Mouse (Mus musculus) frontal cortex, postnatal 14 days (tissue): ENCODE data around the gene Mad1l1.

Experiments used
- DNase-seq, 2 experiments: peaks; one replicate each; pipeline ENCODE4 v3.0.0; 2022; ENCODE audit warnings: low spot score in 2 of 2

Gene Mad1l1

GRCm38 (mm10) chr5:140258633-140259032 is 62.7 kb downstream of the Mad1l1 start:
- no peak for DNase-seq

GRCm38 (mm10) chr5:140258035-140258434 is 63.3 kb downstream of the Mad1l1 start:
- DNase-seq = no peak

- DNase-seq = no peak
These were observed 63.9 kb downstream of the Mad1l1 start for GRCm38 (mm10) chr5:140257439-140257838.

GRCm38 (mm10) chr5:140256685-140257084 is 64.7 kb downstream of the Mad1l1 start:
- DNase-seq = no peak

GRCm38 (mm10) chr5:140255265-140255664 is 66.1 kb downstream of the Mad1l1 start:
- no peak for DNase-seq

GRCm38 (mm10) chr5:140254656-140255055 is 66.7 kb downstream of the Mad1l1 start:
- no peak for DNase-seq

GRCm38 (mm10) chr5:140251989-140252388 is 69.4 kb downstream of the Mad1l1 start:
- DNase-seq = no peak

GRCm38 (mm10) chr5:140250370-140250769 is 71.0 kb downstream of the Mad1l1 start:
- DNase-seq = no peak

- DNase-seq = no peak
These were observed 71.8 kb downstream of the Mad1l1 start for GRCm38 (mm10) chr5:140249359-140250062.

GRCm38 (mm10) chr5:140248101-140248500 is 73.3 kb downstream of the Mad1l1 start:
- no peak for DNase-seq

- no peak for DNase-seq
These were observed 81.1 kb downstream of the Mad1l1 start for GRCm38 (mm10) chr5:140240235-140240634.

- DNase-seq = no peak
These were observed 82.5 kb downstream of the Mad1l1 start for GRCm38 (mm10) chr5:140238880-140239279.

GRCm38 (mm10) chr5:140230818-140231217 is 90.5 kb downstream of the Mad1l1 start:
- DNase-seq = no peak

- no peak for DNase-seq
These were observed 93.0 kb downstream of the Mad1l1 start for GRCm38 (mm10) chr5:140228306-140228705.

GRCm38 (mm10) chr5:140226871-140227270 is 94.5 kb downstream of the Mad1l1 start:
- no peak for DNase-seq

- DNase-seq = no peak
These were observed 95.5 kb downstream of the Mad1l1 start for GRCm38 (mm10) chr5:140225881-140226280.

GRCm38 (mm10) chr5:140225103-140225502 is 96.2 kb downstream of the Mad1l1 start:
- no peak for DNase-seq

GRCm38 (mm10) chr5:140223070-140224053 is 98.0 kb downstream of the Mad1l1 start:
- no peak for DNase-seq

GRCm38 (mm10) chr5:140221016-140221650 is 100.2 kb downstream of the Mad1l1 start:
- no peak for DNase-seq

- no peak for DNase-seq
These were observed 102.1 kb downstream of the Mad1l1 start for GRCm38 (mm10) chr5:140219252-140219651.

GRCm38 (mm10) chr5:140217900-140218299 is 103.5 kb downstream of the Mad1l1 start:
- DNase-seq = no peak

GRCm38 (mm10) chr5:140217083-140217482 is 104.3 kb downstream of the Mad1l1 start:
- DNase-seq = no peak
